Mouse (Mus musculus) frontal cortex, postnatal 25 days (tissue): ENCODE measurements at regions not wholly inside any gene's neighbourhood (a gene's known extent, or its start where the extent isn't known, plus 50 kb on each side); places are given as distances from the start of the nearest gene placed in this dataset.
"Not testable (repeated sequence)": the region's sequence is repeated elsewhere in the genome, so short reads cannot be mapped to it uniquely, and the experiment has no call there.

ENCODE experiments used
- DNase-seq, 2 experiments: peaks; one replicate each; pipeline ENCODE4 v3.0.0; 2022; ENCODE audit warnings: low spot score in 2 of 2

GRCm38 (mm10) chr12:56058876-56059275 lies 222.8 kb downstream of the Brms1l start:
- DNase-seq, result no peak

- peak; percentile 78 to 84 for DNase-seq
Observed at GRCm38 (mm10) chr12:56058463-56058862, 222.3 kb downstream of the Brms1l start.

GRCm38 (mm10) chr12:56055382-56055781 lies 219.3 kb downstream of the Brms1l start:
- DNase-seq, result no peak

- no peak for DNase-seq
Observed at GRCm38 (mm10) chr12:56046050-56046449, 209.9 kb downstream of the Brms1l start.

- DNase-seq, result no peak
Observed at GRCm38 (mm10) chr12:56020954-56021514, 184.9 kb downstream of the Brms1l start.

- no peak for DNase-seq
Observed at GRCm38 (mm10) chr12:56020547-56020946, 184.4 kb downstream of the Brms1l start.

GRCm38 (mm10) chr12:56009976-56010375 lies 173.9 kb downstream of the Brms1l start:
- DNase-seq, result no peak

- no peak for DNase-seq
Observed at GRCm38 (mm10) chr12:56005846-56006245, 169.7 kb downstream of the Brms1l start.

GRCm38 (mm10) chr12:56005321-56005720 lies 169.2 kb downstream of the Brms1l start:
- no peak for DNase-seq

- no peak for DNase-seq
Observed at GRCm38 (mm10) chr12:56004479-56004878, 168.4 kb downstream of the Brms1l start.

- DNase-seq, result no peak
Observed at GRCm38 (mm10) chr12:56003561-56003960, 167.4 kb downstream of the Brms1l start.

GRCm38 (mm10) chr12:55996585-55997377 lies 160.7 kb downstream of the Brms1l start:
- DNase-seq, result no peak

GRCm38 (mm10) chr12:55983565-55984351 lies 147.6 kb downstream of the Brms1l start:
- DNase-seq, result no peak

- no peak for DNase-seq
Observed at GRCm38 (mm10) chr12:55983128-55983527, 147.0 kb downstream of the Brms1l start.

- no peak for DNase-seq
Observed at GRCm38 (mm10) chr12:55974262-55974661, 138.1 kb downstream of the Brms1l start.

- DNase-seq, result not testable (repeated sequence)
Observed at GRCm38 (mm10) chr12:55959319-55959718, 123.2 kb downstream of the Brms1l start.

- DNase-seq, result no peak
Observed at GRCm38 (mm10) chr12:55940566-55940965, 104.4 kb downstream of the Brms1l start.

- no peak for DNase-seq
Observed at GRCm38 (mm10) chr12:55939281-55940142, 103.4 kb downstream of the Brms1l start.

GRCm38 (mm10) chr12:55934172-55934571 lies 98.0 kb downstream of the Brms1l start:
- no peak for DNase-seq

- no peak for DNase-seq
Observed at GRCm38 (mm10) chr12:55933417-55933816, 97.3 kb downstream of the Brms1l start.

- no peak for DNase-seq
Observed at GRCm38 (mm10) chr12:55930468-55930867, 94.3 kb downstream of the Brms1l start.

- no peak for DNase-seq
Observed at GRCm38 (mm10) chr12:55926974-55927321, 90.8 kb downstream of the Brms1l start.
